Mouse (Mus musculus) mouse embryonic stem cell (cell line): ENCODE results near the gene Kif13a.

Experiments
- in situ Hi-C, 2 experiments: fragments of 300-500 bp; cut with MboI; formaldehyde crosslinking; loops; 1 replicate in 1 of 2; 3 replicates in 1 of 2; pipeline ENCODE4 v1.14.3; 2019 to 2020; ENCODE audit warnings: low sequenced_read_pairs in 2 of 2, low pct_unique_long_range_greater_than_20kb in 1 of 2, mixed read lengths in 1 of 2; ENCODE audit not compliant: unreplicated experiment in 1 of 2

Kif13a gene

GRCm38 (mm10) chr13:46759281-46759809 lies 170.3 kb downstream of the Kif13a start:
- in situ Hi-C loops: no loop called here

GRCm38 (mm10) chr13:46758627-46759026 lies 171.0 kb downstream of the Kif13a start:
- in situ Hi-C loops: no loop called here

- in situ Hi-C loops: no loop called here
These were observed 171.7 kb downstream of the Kif13a start for GRCm38 (mm10) chr13:46757946-46758345.

DNA sequence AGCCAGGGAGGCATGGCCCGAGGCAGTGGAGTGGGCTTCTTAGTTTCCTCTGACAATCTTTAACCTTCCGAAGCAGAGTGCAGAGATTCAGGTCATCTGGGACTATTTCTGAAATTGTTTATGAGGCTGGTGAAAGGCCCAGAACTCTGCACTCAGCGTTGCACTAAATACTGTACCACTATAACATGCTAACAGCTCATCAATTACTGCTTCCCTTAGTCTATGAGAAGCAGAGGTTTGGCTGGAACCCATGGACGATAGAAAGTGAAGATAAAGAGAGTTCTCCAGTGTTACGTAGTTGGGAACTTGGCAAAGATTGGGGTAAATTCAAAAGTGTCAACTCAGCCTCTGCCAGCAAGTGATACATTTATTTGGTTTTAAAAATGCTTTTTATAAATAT lies 176.4 kb downstream of the Kif13a start:
- in situ Hi-C loops: no loop called here

DNA sequence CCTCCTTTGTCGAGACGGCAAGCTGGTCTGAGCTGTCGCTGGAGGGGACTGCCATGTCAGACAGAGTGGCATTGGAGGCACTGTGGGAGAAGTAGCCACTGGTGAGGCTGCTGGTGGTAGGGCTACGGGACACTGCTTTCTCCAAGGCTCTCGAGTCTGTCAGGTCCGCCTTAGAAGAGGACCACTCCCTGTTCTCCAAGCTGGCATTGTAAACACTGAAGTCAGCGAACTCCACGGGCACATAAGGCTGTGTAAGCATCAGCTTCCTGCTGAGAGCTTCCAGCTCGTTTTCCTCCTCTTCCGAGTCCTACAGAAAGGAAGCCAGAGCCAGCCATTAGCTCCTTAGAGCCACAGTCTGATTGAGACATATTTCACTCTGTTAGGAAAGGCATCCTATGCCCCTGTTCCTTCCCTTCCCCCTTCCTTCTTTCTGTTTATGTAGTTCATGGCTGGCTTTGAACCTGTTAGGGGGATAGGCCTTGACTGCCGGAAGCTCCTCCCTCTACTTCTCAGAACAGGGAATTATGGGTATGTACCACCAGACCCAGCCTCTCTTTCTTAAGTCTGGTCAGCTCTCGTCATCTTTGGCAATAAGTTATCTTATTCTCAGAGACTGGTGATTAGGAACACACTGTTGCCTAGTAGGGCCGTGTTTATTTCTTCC lies 177.0 kb downstream of the Kif13a start:
- in situ Hi-C loops: no loop called here

GRCm38 (mm10) chr13:46748138-46748873 lies 181.4 kb downstream of the Kif13a start:
- in situ Hi-C loops: no loop called here

- in situ Hi-C loops: no loop called here
These were observed 185.8 kb downstream of the Kif13a start for GRCm38 (mm10) chr13:46743821-46744220.

DNA sequence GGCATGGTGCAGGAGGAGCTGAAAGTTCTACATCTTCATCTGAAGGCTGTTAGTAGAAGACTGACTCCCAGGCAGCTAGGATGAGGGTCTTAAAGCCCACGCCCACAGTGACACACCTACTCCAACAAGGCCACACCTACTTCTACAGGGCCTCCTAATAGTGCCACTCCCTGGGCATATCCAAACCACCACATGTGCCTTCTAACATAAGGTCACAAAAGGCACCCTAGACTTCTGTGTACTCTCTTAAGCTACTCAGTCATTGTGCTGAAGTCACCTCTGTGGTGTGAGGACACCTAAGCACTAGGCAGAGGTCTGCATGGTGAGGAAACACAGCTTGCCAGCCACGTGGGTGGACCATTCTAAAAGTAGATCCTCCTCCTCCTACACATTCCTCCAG lies 187.3 kb downstream of the Kif13a start:
- in situ Hi-C loops: no loop called here

- in situ Hi-C loops: no loop called here
These were observed 190.2 kb downstream of the Kif13a start for GRCm38 (mm10) chr13:46739426-46739825.

DNA sequence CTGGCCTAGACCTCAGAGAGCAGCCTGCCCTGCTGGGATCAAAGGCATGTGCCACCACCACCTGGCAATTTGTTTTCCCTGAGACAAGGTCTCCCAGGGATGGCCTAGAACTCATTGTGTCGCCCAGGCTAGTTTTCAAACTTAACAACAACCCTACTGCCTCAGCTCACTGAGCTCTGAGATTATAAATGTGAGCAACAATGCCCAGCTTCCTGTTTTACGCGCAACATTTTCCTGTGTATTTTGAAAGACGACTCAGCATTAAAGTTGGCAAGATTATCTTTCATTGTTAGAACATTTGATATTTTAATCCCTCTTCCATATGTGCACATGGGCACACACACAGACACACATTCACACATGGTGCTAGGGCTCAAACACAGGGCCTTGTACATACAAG lies 192.2 kb downstream of the Kif13a start:
- in situ Hi-C loops: no loop called here

DNA sequence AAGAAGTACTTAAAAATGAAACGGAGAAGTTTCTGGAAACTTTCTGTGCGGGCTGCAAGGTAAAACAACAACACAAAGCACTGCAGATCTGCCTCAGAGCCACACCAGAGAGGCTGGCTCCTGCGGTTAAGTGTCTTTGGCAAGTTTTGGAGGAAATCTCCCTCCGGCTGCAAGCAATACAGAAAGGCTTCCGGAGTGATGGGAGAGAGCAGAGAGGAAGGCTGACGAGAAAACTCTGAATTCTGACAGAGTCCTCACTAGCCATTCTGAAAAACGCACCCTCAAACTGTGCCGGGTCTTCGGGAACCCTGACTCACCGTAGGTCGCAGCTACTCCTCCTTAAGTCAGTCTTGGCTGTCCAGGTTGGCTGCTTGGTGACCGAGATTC lies 193.2 kb downstream of the Kif13a start:
- in situ Hi-C loops: no loop called here

GRCm38 (mm10) chr13:46735808-46736478 lies 193.7 kb downstream of the Kif13a start:
- in situ Hi-C loops: no loop called here

- in situ Hi-C loops: no loop called here
These were observed 194.4 kb downstream of the Kif13a start for GRCm38 (mm10) chr13:46735219-46735807.

GRCm38 (mm10) chr13:46729998-46730397 lies 199.7 kb downstream of the Kif13a start:
- in situ Hi-C loops: no loop called here

DNA sequence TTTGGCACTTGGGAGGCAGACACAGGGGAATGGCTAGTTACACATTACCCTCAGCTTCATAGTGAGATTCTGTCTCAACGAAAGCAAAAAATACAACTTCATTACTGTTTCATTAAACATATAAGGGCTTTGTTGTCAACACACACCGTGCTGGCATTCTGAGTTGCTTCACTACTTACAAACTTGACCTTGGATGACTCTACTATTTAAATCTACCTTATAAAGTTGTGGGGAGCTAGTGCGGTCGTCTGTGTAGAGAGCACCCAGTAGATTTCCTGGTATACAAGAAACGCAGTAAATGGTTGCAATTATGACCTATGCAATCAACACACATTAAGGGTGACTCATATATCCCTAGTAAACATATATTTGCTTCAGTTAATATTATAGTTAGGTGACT lies 201.3 kb downstream of the Kif13a start:
- in situ Hi-C loops: no loop called here

- in situ Hi-C loops: no loop called here
These were observed 201.8 kb downstream of the Kif13a start, which contains the start of gene Nup153 for GRCm38 (mm10) chr13:46727837-46728268. Gene Nup153, minus strand, starts transcription at chr13:46727940.

DNA sequence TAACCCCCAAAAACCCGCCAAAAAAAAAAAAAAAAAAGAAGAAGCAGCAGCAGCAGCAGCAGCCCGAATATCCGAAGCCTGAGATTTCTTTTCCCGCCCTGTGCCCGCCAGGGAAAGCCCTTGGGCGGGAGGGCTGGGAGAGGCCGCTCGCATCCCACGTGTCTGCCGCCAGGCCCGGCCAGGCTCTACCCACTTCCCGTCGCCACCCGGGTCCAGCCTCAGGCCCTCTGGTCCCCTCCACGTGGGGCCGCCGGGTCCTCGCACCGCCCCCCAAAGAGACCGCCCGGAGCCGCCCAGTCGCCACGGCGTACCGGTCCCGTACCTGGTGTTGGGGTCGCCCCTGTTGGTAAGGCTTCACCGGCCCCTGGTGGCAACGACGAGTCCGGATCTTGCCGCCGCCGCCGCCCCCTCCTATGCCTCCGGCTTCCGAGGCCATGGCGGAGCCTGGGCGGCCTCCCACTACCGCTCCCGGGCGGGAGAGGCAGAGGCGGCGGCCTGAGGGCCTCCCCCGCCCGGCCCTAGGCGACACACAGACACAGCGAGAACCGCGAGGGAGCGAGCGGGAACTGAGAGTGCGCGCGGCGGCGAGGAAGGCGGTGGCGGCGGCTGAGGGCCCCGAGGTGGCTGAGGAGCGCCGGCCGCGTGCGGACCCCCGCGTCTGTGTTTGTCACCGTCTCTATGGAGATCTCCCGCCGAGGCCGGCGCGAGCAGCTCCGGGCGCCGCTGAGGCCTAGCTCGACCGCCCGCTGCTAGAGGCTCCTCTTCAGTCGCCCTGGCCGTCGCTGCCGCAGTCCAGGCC lies 202.4 kb downstream of the Kif13a start:
- in situ Hi-C loops: no loop called here

- in situ Hi-C loops: no loop called here
These were observed 203.2 kb downstream of the Kif13a start for GRCm38 (mm10) chr13:46726288-46727037.
